Mouse (Mus musculus) lung, postnatal 10 days (tissue): ENCODE measurements around the gene Tmem120b.

Source experiments
- DNase-seq: peaks from one replicate; pipeline ENCODE4 v3.0.0; 2021

Gene Tmem120b

DNA sequence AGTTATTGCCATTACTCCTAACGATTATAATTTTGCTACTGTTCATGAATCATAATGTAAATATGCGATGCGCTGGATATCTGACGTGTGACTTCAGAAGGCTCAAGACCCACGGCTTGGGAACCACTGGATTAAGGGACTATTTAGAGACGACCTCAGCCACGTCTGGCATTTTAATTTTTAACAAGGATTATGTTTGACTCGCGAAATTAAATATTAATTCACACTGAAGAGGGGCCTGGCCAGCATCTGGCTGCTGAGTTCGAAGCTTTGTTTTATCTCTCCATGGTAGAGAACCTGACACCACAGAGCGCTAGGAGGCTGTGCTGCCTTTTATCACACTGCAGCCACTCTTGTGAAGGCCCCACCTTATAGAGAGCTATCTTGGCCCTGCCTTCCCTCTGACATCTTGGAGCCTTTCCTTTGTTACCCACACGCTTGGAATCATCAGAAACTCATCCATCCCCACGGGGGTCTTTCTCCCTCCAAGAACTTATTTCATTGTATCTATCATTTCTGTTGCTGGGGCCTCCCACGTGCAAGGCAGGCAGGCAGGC lies 24.9 kb downstream of the Tmem120b start:
- DNase-seq = no peak

DNA sequence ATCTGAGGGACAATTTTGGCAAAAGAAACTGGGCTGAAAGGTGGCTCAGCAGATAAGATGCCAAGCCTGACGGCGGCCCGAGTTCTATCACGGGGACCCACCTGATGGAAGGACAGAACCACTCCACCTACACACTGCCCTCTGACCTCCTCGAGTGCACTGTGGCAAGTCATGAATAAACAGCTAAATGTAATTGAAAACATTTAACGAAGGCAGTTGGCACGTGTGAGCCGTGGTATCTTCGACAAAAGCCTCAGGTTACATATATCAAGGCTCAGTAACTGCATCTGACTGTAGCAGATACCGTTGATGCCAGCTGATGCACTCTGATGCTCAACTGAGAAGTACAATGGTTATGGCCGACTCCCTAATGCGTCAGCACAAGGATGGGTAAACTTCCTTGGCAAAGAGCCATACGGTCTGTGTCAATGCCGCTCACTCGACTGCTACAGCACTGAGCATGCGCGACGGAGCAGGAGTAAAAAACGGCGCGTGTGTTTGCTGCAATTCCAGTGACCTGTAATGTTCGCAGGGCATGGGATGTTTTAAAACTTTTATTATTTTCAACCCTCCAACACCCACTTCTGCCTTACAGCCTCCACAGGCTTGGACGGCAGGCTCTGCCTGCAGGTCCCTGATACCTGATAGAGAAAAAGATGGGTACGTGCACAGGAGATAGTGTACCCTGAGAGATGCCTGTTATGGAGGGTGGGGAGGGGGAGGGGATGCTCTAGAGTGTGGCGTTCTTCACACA lies 26.2 kb downstream of the Tmem120b start:
- no peak for DNase-seq

DNA sequence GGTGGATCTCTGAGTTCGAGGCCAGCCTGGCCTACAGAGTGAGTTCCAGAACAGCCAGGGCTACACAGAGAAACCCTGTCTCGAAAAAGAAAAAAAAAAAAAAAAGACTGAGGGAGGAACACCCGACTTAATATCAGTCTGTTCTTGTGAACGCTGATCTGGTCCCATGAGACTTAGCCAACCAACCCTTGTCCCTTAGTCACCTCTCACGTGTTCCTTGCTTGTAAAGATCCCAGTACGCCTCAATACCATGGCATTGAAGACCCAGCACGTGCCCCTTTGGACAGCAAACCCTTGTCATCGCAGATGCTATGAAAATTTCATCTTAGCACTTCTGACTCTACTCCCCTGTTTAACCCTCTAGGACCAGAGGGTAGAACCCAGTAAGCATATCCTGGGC lies 28.1 kb downstream of the Tmem120b start:
- no peak for DNase-seq

DNA sequence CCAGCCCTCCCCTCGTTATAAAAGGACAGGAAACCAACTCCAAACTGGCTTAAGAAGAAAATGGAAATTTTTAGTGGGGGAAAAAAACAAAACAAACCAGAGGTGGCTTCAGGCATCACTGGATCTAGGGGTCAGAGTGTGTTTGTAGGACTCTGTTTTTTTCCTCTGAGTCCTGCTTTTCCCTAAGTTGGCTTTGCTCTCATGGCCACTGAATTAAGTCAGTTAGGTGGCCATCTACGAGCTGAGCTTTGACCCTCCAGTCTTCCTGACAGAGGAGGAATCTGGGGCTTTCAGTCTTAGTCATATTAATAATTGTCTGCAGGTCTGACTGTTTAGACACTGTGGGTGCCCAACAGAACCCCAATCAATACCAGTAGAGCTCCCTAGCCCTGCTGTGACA lies 30.3 kb downstream of the Tmem120b start:
- no peak for DNase-seq

DNA sequence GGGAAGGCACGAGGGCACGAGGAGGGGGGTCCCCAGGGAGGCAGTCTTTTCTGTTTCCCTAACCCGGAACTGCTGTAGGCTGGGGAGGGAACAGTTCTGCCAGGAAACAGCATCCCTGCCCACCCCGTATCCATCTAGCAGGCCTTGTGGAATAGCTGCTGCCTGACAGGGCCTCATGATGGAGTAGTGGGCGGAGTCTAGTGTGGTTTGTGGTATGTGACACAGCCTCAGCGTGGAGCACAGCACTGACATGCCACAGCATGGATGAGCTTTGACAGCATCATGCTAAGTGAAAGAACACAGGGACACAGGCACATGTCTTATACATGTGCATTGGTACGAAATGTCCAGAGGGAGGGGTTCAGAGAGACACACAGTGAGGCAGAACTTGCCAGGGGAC lies 34.2 kb downstream of the Tmem120b start:
- DNase-seq = no peak

DNA sequence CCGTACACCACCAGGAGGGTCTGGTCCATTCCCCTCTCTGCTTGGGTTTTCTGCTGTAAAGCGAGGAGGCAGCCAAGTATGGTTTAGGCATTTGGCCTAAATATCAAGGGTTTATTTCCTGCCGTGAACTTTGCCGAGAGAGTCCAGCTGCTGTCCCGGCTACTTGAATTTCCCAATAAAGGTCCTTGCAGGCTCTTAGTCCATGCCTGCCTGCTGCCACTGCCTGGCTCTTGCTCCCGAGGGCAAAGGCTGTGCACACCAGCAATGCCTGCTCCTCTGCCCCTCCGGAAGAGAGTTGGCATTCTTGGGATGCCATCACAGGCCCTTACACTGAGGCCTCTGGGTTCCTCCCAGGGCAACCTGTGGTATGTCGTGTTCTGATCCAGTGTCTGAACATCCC lies 35.3 kb downstream of the Tmem120b start:
- DNase-seq = peak; percentile 47

DNA sequence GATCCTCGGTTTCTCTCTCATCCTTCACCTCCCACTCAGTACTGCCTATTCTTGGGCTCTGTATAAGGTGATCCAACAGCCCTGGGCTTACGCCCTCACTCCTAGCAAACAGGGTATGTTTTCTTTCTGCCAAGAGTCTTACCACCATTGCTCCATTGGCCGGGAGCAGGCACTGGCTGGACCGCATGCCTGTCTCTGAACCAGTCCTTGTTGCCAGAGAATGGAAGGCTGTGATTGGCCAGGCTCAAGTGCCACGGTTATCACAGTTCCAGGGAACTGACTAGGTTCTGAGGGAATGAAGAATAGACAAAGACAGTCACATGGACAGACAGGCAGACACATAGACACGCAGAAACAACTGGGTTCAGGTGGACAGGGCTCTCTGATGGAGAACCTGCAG lies 36.6 kb downstream of the Tmem120b start:
- no peak for DNase-seq

DNA sequence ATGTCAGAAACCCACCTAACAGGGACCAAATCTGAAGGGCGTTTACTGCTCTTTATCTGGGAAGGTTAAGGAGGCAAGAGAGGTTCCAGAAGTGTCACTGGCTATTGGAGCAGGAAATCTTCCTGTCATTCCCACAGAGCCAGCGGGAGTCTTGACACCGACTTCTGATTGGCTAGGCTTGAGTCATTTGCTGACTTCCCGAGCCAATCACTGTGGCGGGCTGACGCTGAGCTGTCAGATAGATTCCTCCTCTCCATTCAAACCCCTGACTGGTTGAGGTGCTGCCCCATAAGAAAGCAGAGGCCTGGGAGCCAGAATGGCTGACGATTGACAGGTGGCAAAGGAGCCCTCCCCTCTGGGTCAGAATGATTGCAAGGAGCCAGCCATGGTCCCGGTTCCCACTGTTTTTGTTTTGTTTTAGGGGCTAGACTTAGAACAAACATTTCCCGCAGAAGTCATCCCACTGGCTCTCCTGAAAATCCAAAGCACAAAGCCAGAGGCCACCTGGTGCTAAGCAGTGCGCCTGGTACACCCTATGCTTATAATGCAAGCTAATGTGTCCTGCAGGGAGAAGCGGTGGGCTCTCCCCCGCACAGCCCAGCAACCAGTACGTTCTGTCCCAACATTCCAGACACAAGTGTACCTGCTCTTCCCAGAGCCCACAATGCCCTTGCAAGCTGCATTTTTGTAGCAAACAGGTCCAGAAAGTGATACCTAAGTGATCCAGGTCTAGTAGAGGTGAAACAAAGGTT lies 41.4 kb downstream of the Tmem120b start:
- DNase-seq = no peak

DNA sequence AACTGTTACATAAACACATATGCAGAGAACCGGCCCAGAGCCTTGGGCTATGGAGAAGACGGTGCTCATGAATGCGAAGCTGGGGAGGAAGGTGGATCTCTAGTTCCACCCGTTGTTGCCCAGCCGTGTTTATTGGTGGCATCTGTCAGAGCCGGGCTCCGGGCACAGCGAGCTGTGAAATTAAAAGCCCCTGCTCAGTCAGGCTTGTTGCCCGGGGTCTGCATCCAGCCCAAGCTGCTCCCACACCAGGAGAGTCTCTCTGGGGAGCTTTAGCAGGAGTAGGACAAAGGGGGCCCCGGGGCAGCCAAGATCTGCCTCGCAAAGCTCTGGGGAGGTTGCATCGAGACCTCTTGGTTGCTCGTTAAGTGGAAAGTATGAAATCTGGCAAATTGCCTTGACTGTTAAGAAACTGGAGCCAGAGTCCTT lies 42.1 kb downstream of the Tmem120b start:
- no peak for DNase-seq

DNA sequence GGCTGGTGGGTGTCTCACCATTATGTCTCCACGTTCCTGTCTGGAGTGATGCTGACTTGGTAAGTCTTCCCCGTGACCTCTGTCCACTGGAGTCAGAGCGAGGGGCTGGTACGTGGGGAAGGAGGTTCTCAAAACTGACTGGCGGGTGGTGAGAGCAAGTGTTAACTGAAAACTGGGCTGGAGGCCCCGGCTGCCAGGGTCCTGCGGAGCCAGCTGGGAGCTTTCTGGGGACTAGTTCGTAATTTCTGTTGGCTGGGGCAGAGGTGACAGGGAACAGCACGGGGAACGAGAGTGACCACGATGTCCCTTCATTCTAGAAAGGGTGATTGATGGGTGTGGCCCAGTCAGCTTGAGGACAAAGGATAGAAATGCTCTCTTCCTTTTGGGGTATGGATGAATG lies 45.9 kb downstream of the Tmem120b start:
- no peak for DNase-seq

DNA sequence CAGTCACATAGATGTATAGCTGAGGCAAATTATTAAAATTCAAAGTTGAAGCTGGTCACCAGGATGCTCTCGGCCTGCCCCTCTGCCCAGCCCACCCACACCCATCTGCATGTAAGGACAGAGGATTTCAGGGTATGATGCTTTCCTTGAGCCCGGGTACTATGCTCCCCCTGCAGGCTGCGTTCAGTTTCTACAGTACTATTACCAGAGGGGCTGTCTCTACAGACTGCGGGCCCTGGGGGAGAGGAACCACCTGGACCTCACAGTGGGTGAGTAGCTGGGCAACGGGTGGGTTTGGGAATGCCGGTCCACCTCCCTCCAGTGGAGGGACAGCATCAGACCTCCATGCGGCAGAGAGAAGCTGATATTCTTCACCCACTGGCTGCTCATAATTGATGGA lies 46.7 kb downstream of the Tmem120b start:
- peak; percentile 68 for DNase-seq

DNA sequence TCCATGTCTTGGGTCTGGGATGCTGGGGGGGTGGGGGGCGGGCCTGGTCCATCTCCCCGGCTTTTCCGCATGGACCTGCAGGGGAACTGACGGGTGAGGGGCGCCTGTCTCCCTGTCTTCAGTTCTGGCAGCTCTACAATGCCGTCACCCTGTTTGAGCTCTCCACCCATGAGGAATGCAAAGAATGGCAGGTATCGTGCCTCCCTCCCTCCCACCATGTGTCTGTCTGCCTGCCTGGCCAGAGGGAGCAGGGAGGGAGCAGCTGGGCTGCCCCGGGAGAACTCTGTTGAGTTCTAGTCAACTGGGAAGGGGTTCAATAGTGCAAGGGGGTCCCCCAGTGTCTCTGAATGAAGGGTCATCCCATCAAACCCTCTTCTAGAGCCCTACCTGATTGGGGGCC lies 47.9 kb downstream of the Tmem120b start:
- no peak for DNase-seq

DNA sequence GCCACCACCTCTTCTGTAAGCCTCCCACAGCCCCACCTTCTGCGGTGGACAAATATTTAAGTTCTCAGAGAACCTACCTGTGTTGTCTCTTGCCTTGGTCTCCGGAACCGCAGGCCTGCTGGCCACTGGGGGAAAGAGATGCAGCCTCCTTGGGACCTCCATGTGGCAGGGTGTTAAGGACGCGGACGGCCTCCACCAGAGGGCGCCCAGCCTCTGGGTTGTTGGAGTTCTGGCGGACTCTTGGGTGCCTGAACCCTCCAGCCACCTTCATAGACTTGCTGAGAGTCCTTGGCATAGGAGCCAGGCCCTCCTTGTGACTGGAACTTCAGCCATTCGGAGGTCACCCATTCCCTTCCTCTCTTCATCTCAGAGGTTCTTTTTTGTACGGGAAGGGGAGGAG lies 49.0 kb downstream of the Tmem120b start:
- DNase-seq = peak; percentile 89

DNA sequence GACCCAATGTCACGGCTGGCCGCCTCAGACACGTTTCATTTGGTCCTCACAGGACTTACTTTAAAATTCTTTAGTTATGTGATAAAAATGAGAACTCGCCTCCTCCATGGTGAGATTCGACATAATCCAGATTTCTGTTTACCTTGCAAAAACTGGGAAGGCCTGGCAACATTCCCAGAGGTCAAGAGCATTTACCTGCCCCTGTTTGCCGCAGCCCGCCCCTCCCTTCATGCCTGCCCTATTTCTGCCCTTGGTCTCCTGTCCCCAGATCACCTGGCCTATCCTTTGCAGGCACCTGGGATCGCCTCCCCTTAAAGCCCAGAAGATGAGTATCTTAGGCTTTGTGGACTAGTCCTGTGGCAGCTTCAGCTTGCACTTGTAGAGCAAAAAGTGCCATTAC lies 49.6 kb downstream of the Tmem120b start:
- DNase-seq = no peak

DNA sequence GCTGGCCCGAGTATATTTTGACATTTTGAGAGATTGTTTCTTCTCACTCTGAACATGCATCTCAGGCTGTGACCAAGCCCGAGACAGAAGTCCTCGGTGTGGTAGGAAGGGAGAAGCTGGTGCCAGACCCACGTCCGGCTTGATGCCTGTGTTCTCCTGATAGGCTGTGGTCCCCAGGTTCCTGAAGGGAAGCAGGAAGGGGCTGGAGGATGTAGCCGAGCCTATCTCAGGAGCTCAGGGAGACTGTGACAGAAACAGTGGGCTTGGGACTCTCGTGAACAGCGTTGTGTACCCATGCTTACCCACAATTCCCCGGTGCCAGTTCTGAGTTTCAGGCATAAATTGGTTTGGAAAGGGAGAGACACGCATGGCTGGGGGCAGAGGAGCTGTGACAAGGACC lies 50.6 kb downstream of the Tmem120b start:
- no peak for DNase-seq

DNA sequence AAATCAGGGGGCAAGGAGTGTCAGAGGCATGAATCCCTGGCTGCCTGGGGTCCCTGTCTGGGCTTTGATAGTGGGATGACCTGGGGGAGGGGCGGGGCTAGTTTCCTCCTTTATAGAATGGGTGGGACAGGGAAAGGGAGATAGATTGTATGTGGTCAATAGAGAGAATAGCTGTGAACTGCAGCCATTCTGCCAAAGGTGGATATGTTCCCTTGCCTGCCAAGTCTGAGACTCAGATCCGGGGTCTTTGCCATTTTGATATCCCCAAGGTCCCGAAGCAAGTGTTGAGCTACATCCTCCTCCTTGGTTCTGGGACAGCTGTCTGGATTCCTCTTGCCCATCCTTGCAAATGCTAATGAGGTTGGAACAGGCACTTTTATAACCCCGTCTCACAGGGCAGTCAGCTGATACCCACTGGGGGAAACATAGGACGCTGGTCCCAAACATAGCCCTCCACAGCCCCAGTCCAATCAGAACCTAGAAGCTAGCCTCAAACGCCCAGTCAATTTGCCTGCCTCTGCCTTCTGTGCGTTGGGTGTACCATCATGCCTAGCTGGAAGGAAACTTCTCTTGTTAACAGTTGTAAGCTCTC lies 52.5 kb downstream of the Tmem120b start:
- DNase-seq = no peak

DNA sequence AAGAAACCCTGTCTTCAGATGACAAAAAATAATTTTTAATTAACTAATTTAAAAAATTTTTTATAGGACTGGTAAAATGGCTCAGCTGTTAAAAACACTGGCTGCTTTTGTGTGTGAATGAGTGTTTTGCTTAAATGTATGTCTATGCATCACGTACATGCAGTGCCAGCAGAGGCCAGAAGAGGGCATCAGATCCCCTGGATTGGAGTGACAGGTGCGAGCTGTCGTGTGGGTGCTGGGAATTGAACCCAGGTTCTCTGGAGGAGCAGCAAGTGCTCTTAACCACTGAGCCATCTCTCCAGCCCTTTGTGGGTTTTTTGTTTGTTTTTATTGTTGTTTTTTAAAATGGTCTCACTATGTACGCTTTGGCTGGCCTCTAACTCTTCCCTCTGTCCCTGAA lies 54.0 kb downstream of the Tmem120b start:
- DNase-seq = no peak

DNA sequence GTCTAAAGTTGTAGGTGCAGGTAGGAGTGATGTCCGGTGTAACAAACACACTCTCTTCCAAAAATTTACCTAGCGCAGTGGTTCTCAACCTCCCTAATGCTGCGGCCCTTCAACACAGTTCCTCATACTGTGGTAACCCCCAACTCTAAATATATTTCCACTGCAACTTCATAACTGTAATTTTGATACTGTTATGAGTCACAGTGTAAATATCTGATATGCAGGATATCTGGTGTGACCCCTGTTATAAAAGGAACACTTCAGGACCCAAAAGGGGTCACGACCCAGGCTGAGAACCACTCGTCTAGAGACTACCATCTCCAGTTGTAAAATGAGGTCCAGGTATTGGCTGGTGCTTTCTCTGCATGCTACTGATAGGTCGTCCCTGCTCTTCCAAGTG lies 56.9 kb downstream of the Tmem120b start:
- DNase-seq = no peak

DNA sequence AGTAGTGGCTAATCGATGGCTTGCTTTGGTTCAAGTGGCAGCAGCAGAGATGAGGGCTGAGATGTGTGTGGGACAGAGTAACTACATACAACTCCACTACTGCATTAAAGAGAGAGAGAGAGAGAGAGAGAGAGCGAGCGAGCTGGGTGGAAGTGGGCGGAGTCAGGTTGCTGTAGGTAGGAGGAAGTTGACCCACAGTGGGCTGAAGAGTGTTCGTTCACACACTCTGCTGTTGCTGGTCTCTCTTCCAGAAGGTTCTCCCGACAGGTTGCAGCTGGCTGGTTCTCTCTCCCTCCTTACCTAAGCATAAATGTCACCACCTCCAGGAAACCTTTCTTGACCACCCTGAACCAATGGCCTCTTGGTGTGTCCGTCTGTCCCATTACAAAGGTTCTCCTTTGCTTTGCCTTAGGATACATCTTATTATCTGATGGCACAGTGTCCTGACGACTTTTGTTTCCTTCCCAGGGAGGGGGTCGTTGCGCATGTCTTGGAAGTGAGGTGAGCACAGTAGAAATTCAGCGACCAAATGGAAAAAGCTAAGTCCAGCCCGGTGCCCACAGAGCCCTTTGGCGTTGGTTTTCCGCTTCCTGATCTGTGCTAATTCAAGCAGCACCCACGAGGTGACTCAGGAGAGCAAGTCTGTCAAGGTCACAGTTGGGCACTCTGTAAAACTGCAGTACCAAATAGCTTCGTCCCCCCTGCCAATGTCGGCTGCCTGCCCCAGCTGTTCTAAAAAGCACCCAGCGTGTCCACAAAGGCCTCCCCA lies 57.6 kb downstream of the Tmem120b start:
- no peak for DNase-seq

DNA sequence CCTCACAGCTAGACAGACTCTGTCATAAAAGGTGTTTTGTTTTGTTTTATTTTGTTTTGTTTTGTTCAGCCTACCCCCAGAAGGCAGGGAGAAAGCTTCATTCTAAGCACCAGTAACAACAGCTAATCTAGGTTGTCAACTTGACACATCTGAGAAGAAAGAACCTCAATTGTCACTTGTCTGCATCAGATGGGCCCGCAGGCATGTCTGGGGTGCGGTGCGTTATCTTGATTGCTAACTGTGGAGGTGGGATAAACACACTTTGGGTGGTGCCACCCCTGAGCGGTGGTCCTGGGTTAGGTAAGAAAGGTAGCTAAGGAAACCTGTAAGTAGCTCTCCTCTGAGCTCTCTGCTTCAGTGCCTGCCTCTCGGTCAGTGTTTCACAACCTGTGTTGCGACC lies 58.8 kb downstream of the Tmem120b start:
- DNase-seq = no peak

DNA sequence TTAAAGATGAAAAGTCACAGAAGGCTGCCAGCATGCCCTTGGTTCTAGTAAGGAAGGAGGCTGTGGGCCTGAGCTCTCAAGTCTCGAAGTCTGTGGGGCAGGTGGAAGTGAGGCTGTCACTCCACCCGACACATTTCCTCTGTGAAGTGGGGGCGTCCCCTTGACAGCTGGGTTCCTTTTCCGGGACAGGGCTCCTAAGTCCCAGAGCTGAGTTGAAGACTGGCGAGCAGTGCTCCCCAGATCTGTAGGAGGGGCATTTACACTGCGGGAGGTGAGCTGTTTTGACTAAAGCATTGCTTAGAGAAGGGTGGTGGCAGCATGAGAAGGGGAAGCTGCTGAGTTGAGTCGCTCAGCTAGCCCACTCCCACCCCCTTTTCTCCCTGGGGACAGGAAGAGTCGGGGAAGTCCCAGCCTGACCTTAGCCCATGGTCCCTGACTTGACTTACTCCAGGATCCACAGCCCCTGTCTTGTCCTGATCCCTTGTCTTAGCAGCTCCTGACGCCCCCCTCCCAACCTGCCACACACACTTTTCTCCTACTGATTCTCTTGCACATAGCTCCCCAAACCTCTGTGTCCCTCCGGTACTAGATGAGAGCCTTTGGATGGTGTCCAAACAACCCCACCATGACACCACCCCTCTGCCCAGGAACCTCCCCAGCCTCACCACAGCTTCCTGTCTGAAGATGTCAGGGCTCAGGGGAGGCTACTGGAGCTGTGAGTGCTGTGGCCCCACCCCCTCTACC lies 60.4 kb downstream of the Tmem120b start:
- peak; percentile 60 for DNase-seq

DNA sequence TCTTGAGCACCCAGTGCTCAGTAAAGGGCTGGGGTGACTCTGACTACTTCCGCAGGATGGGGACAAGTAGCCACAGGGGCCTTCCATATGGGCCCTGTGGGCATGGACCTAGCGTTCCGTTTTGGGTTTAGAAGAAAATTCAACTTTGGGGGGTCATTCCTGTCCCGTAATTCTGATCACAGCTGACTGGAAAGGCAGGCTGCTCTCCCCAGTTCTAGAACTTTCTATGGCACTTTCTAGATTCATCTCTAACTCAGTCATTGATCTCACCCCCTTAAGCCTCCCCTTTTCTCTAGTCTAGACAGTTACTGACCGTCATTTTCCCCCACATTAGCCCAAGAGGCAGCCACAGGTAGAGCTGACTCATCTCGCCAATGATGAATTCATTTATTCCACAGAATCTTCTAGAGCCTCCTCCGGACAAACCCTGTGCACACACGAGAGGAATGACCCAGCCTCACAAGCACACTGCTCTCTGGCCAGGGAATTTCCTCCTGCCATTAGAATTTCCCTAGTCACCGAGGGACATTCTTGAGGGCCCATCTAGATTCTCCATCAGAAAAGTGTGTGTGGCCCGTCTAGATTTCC lies 61.0 kb downstream of the Tmem120b start:
- no peak for DNase-seq
